Mouse (Mus musculus) limb, embryonic 10.5 days (tissue): ENCODE data around the gene Ghrhr. TPM values are rescaled to one million over a fixed set of nuclear protein-coding genes. Genes with fewer than 3 reads are reported as not detected.

Experiments used
- polyA plus RNA-seq: library from polyadenylated mRNA; unstranded; fragments of >200 nt; fragmentation: Nextera tagmentation; extraction: Ambion mirVana; gene quantifications from 2 replicates; pipeline ENCODE4 v1.2.1, GENCODE M21; 2016

Gene Ghrhr
- polyA plus RNA-seq, 1 experiment from 2014 or later, result not detected

Other genes with a start within 250 kb of the Ghrhr start
- gene Crhr2, start 243.3 kb upstream of the Ghrhr start, polyA plus RNA-seq, result 0.11 TPM in 1 of 2 replicates, not detected in the other
- 0.26 and 0.40 TPM in 2 replicates for gene Inmt, start 201.3 kb upstream of the Ghrhr start, polyA plus RNA-seq
- gene Mindy4, start 172.9 kb upstream of the Ghrhr start, polyA plus RNA-seq, result 15.5 and 16.2 TPM in 2 replicates
- gene Aqp1, start 39.9 kb upstream of the Ghrhr start, polyA plus RNA-seq, result 0.94 and 1.1 TPM in 2 replicates
- 0.83 and 0.90 TPM in 2 replicates for gene Adcyap1r1, start 75.7 kb downstream of the Ghrhr start, polyA plus RNA-seq